Mouse (Mus musculus) midbrain, embryonic 10.5 days (tissue): Measurements from ENCODE around the gene Ppp1r35. TPM values are rescaled to one million over a fixed set of nuclear protein-coding genes. Genes with fewer than 3 reads are reported as not detected.

ENCODE experiments used
- DNase-seq: peaks from one replicate; pipeline ENCODE4 v3.0.0-alpha.2; 2017; ENCODE audit warnings: low spot score
- H3K27ac ChIP-seq: fragments of 300-500 bp; sonication (generic); replicated peaks from 2 replicates; pipeline ENCODE4 v1.5.1; 2016; ENCODE audit warnings: mild to moderate bottlenecking
- H3K27me3 ChIP-seq: fragments of 300-500 bp; sonication (generic); 2 replicates; pipeline ENCODE4 v1.6.1; 2016; ENCODE audit warnings: low read depth, mild to moderate bottlenecking; ENCODE audit not compliant: poor library complexity, severe bottlenecking
- H3K36me3 ChIP-seq: fragments of 300-500 bp; sonication (generic); 2 replicates; pipeline ENCODE4 v1.6.1; 2016; ENCODE audit warnings: mild to moderate bottlenecking, moderate library complexity
- H3K4me1 ChIP-seq: fragments of 300-500 bp; sonication (generic); 2 replicates; pipeline ENCODE4 v1.6.1; 2016
- H3K4me3 ChIP-seq: fragments of 300-500 bp; sonication (generic); 2 replicates; pipeline ENCODE4 v1.5.1; 2016; ENCODE audit warnings: mild to moderate bottlenecking, moderate library complexity
- H3K9me3 ChIP-seq: fragments of 300-500 bp; sonication (generic); replicated peaks from 2 replicates; pipeline ENCODE4 v1.6.1; 2016; ENCODE audit warnings: mild to moderate bottlenecking
- WGBS: fragments of 180-500 bp; shearing (Covaris S2); methylation state at CpG from one replicate; pipeline ENCODE4 v1.1.7; 2016; 5-methylcytosine and 5-hydroxymethylcytosine counted together
- polyA plus RNA-seq: library from polyadenylated mRNA; unstranded; fragments of >200 nt; fragmentation: Nextera tagmentation; extraction: Ambion mirVana; gene quantifications from 2 replicates; pipeline ENCODE4 v1.2.1, GENCODE M21; 2016

Ppp1r35 gene
- polyA plus RNA-seq, 1 experiment from 2014 or later: 62.6 TPM

DNA sequence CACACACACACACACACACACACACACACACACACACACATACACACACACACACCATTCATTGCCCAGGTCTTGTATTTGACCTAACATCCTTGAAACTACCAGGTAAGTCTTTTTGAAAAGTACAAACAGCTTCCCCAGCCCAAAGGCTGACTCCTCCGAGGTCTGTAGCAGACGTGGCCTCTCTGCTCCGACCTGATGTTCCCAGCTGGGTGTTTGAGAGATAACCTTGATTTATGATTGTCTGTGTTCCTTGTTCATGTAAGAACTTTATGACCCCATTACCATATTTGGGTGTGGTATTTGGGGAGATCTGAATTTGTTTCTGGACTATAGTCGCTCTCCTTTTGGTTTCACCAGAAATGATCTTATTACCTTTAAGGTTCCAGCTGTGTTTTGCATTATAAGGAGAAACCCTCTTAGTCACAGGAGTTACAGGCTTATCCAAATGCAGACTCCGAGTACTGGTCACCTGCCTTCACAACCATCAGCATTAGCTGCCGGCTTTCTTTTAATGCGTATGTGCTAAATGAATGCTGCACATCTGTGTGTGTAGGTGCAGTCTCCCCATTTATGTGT, 1.3 kb upstream of the Ppp1r35 start:
- Histone ChIP-seq H3K4me3 (peak overlapping the region; percentile 98; the same call in 1 of the 2 replicates), H3K36me3 (peaks cover 25% of the 10 kb centered on the region), H3K27ac (no peak overlapping the region), H3K4me1 (peaks cover 30% of the 10 kb centered on the region), H3K9me3 (no peaks in the 10 kb centered on the region), H3K27me3 (no peaks in the 10 kb centered on the region)
- WGBS: 94% methylated on average over 7 of the region's 7 CpGs
- no peak for DNase-seq

DNA sequence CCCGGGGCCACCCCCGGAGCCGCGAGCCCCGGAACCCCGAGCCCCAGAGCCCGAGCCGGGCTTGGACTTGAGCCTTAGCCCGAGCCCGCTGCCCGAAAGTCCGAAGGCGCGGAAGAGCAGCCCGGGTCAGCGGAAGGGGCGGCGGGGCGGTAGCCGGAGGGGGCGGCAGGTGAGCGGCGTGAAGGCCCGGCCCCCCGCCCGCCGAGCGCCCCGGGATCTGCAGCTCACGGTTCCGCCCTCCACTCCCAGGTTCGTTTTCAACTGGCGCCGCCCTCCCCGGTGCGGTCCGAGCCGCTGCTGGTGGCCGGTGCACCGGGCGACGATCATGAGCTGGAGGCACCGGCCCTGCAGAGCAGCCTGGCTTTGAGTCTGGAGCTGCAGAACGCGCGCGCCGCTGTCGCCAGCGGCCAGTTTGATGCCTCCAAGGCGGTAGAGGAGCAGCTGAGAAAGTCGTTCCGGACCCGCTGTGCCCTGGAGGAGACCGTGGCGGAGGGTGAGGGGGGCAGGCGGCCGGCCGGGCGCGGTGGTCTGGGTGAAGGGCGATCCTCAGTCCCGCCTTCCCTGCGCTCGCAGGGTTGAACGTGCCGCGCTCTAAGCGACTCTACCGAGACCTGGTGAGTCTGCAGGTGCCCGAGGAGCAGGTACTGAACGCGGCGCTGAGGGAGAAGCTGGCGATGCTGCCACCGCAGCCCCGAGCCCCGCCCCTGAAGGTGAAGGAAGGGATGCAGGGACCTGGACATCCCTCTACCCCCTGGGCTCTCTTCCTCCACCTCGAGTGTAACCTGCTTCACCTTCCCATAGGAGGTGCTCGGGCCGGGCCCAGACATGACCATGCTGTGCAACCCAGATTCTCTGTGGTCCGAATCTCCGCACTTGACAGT, 644 bp downstream of the Ppp1r35 start:
- Histone ChIP-seq H3K27me3 (no peaks in the 10 kb centered on the region), H3K4me1 (peaks cover 50% of the 10 kb centered on the region), H3K4me3 (peak overlapping the region; percentile 98), H3K9me3 (no peaks in the 10 kb centered on the region), H3K27ac (peak overlapping the region; percentile 93), H3K36me3 (peaks cover 44% of the 10 kb centered on the region)
- WGBS: under 1% methylated on average over 83 of the region's 83 CpGs
- peak; percentile 55 for DNase-seq

GRCm38 (mm10) chr5:137781661-137782060, 3.0 kb downstream of the Ppp1r35 start:
- Histone ChIP-seq H3K36me3 (peaks cover 53% of the 10 kb centered on the region), H3K4me1 (peaks cover 64% of the 10 kb centered on the region), H3K4me3 (peak overlapping the region; percentile 24; the same call in 1 of the 2 replicates), H3K9me3 (no peaks in the 10 kb centered on the region), H3K27ac (no peak overlapping the region), H3K27me3 (no peaks in the 10 kb centered on the region)
- DNase-seq: no peak
- WGBS: 90% methylated on average over 7 of the region's 7 CpGs

DNA sequence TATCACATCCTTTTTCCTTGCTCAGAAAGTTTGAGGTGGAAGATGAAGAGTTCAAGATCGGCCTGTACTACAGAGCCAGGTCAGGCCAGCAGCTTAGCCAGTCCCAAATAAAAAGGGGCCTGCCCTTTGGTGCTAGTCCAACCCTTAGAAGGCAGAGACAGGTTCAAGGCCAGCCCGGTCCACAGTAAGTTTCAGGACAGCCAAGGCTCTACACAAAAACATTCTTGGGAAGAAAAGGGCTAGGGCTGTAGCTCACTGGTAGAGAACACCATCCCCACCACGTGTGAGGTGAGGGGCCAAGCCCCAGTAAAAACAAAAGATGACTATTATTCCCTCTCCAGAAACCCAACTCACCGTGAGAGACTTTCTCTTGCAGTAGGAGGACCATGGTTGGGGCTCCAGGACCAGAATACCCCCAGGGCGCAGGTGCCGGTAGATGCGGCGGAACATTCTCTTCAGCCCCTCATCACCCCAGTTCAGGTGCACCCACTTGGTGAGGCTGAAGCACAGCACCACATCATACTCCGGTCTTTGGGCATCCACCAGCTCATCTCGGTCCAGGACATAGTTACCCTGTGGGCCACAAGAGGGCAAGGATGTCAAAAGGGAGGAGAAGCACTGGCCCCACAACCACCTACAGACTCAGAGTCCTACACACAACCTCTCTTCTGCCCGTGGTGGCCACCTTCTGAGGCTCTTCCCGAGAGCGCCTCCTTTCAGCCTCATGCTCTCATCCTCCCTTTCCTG, 4.3 kb downstream of the Ppp1r35 start:
- Histone ChIP-seq H3K27ac (no peak overlapping the region), H3K4me3 (peak overlapping the region; percentile 91), H3K27me3 (peaks cover 2% of the 10 kb centered on the region), H3K36me3 (peaks cover 53% of the 10 kb centered on the region), H3K9me3 (no peaks in the 10 kb centered on the region), H3K4me1 (peaks cover 66% of the 10 kb centered on the region)
- no peak for DNase-seq
- 85% methylated on average over 13 of the region's 13 CpGs for WGBS

DNA sequence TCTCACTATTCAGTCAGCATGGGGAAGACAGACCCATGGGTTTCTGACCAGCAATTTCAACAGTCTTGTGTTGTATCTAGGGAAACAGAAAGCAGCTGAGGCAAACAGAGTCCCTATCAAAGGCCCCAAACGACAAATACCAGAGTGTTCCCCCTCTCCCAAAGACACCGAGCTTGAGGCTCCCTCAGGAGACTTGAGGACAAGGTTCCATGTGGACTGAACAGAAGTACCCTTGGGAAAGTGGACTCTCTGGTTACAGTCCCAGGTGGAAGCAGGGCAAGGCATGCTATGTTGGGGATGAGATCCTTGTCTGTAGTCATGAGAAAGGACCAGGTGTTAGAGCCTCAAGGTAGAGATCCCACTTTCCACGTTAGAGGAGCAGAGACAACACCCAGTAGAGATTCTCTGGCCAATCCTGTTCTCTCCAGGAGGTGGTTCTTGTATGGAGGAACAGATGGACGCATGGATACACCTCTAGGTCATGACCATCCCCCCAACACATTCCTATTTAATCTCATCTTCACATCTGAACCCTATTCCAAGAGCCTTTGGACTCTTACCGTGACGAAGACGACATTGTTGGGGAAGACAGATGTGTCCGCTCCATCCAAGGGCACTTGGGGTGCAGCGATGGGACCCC, 5.4 kb downstream of the Ppp1r35 start:
- peaks cover 12% of the 10 kb centered on the region for H3K27me3 ChIP-seq
- DNase-seq: no peak
- 82% methylated on average over 9 of the region's 9 CpGs for WGBS
- H3K9me3 ChIP-seq: no peaks in the 10 kb centered on the region
- H3K27ac ChIP-seq: peak overlapping the region; percentile 95
- peak overlapping the region; percentile 91 for H3K4me3 ChIP-seq
- H3K36me3 ChIP-seq: peaks cover 53% of the 10 kb centered on the region
- H3K4me1 ChIP-seq: peaks cover 63% of the 10 kb centered on the region

GRCm38 (mm10) chr5:137784546-137784945, 5.9 kb downstream of the Ppp1r35 start:
- DNase-seq: no peak
- Histone ChIP-seq H3K4me3 (peak overlapping the region; percentile 91), H3K4me1 (peaks cover 60% of the 10 kb centered on the region), H3K27ac (peak overlapping the region; percentile 95), H3K9me3 (no peaks in the 10 kb centered on the region), H3K27me3 (peaks cover 18% of the 10 kb centered on the region), H3K36me3 (peaks cover 53% of the 10 kb centered on the region)
- 83% methylated on average over 14 of the region's 14 CpGs for WGBS

DNA sequence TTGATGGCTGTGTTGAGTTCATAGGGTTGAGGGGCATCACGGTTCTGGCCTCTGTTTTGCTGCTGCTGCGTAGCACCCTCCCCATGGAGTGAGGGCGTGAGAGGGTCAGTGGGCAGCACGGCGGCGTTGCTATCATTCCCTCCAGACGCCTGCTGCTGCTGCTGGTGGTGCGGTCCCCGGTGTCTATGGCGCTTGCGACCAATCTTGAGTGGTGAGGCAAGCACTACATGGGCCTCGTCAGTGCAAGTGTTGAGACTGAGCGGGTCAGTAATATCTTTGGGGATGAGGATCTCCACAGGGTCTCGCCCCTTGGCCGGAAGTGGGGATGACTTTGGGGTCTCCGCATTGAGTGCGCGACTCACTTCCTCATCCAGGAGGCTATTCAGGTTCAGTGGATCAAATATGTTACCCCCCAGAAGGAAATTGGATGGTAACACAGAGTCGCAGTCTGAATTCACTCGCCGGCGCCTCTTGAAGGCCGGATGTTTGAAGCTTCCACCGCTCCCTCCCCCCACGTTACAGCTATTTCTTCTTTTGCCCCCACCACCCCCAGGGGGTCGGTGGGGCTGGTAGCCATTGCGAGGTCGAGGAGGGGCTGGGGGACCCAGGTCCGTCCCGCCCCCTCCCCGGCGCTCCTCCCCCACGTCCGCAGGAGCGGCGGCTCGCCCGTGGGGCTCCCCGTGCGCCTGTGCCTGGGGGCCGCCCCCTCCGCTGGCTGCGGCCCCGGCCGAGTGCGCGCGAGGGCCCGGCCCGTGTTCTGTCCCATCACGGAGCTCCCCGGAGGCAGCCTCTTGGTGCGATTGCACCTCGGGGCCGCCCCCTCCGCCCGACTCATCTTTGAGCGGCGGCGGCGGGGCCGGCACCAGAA, 6.7 kb downstream of the Ppp1r35 start:
- 5% methylated on average over 60 of the region's 62 CpGs for WGBS
- peaks cover 51% of the 10 kb centered on the region for H3K4me1 ChIP-seq
- H3K9me3 ChIP-seq: no peaks in the 10 kb centered on the region
- H3K27me3 ChIP-seq: peaks cover 18% of the 10 kb centered on the region
- H3K36me3 ChIP-seq: peaks cover 48% of the 10 kb centered on the region
- peak overlapping the region; percentile 95 for H3K27ac ChIP-seq
- peak overlapping the region; percentile 91 for H3K4me3 ChIP-seq
- DNase-seq: peak; percentile 34

GRCm38 (mm10) chr5:137786109-137786942, 7.7 kb downstream of the Ppp1r35 start:
- H3K27ac ChIP-seq: peak overlapping the region; percentile 95
- H3K27me3 ChIP-seq: peaks cover 18% of the 10 kb centered on the region
- DNase-seq: peak; percentile 100
- peaks cover 47% of the 10 kb centered on the region for H3K4me1 ChIP-seq
- H3K4me3 ChIP-seq: peak overlapping the region; percentile 91
- H3K9me3 ChIP-seq: no peaks in the 10 kb centered on the region
- H3K36me3 ChIP-seq: peaks cover 39% of the 10 kb centered on the region
- WGBS: 0% methylated on average over 79 of the region's 79 CpGs

DNA sequence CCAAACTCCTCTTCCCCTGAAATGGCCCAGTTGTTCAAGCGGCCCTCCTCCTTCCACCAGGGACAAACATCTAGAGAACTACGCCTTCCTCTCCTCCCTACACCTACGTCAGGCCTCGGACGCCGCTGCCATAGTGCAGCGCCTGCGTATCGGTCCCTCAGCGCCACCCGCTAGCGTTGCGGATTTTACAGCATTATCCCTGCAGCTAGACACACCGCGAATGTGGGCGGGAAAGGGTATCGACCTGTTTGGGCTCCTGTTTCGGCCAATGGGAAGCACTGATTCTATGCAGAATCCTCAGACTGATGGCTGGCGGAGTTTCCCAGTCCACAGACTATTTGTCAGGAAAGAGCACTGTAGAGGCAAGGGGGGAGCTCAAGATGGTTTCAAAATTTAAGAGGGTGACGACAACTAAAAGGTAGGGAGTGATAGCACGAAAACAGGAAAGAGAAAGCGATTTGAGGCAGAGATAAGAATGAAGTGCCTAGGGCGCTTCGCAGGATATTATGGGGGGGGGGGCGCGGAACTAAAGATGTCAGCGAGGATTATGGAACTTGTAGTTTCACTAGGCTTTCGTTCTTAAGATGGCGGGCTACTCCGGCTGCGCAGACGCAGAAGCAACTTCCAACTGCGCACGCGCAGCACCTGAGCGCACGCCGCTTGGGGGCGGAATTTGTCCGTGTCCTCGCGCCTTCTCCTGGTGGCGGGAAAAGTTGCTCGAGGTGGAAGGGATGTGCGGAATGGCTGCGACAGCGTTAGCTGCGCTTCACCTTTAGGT, 8.7 kb downstream of the Ppp1r35 start, which contains the start of the genes Mepce and Zcwpw1:
Gene Mepce, minus strand, starts transcription at position 505 of the 778 bp plus-strand sequence.
Gene Zcwpw1, plus strand, starts transcription at position 648 of the 778 bp plus-strand sequence.
- H3K27ac ChIP-seq: peak within 1 kb of the TSS; percentile 95
- peaks cover 29% of the 10 kb centered on the region for H3K36me3 ChIP-seq
- under 1% methylated on average over 48 of the region's 48 CpGs for whole genome bisulfite sequencing
- H3K4me3 ChIP-seq: peak within 1 kb of the TSS; percentile 91
- peaks cover 38% of the 10 kb centered on the region for H3K4me1 ChIP-seq
- peaks cover 18% of the 10 kb centered on the region for H3K27me3 ChIP-seq
- H3K9me3 ChIP-seq: no peaks in the 10 kb centered on the region
- peak; percentile 94 for DNase-seq

DNA sequence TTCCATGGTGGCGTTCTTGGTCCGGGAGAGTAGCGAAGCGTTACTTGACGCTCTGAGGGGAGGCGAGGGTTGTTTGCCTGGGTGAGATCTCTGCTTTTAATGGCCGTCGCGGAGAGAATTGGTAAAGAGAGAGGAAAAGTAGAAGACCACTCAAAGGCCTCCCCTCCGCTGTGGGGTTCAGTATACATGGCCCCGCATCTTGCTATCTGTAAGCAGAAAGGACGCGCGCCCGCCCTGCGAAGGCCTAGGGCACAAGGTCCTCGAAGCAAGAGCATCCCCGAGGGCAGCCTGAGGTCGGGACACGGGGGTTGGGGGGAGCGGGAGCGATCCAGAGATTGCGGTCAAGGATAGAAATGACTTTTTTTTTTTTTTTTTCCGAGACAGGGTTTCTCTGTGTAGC, 9.5 kb downstream of the Ppp1r35 start:
- Histone ChIP-seq H3K9me3 (no peaks in the 10 kb centered on the region), H3K27ac (peak overlapping the region; percentile 95), H3K4me1 (peaks cover 30% of the 10 kb centered on the region), H3K4me3 (peak overlapping the region; percentile 91), H3K27me3 (peaks cover 18% of the 10 kb centered on the region), H3K36me3 (peaks cover 20% of the 10 kb centered on the region)
- WGBS: 69% methylated on average over 24 of the region's 24 CpGs
- no peak for DNase-seq
